Mouse (Mus musculus): ENCODE measurements at regions not wholly inside any gene's neighbourhood (a gene's known extent, or its start where the extent isn't known, plus 50 kb on each side); places are given as distances from the start of the nearest gene placed in this dataset.

- in situ Hi-C loops (cut with MboI, MseI), result no loop called here
Observed at GRCm38 (mm10) chr2:75442632-75443031, 216.4 kb upstream of the Hnrnpa3 start.

DNA sequence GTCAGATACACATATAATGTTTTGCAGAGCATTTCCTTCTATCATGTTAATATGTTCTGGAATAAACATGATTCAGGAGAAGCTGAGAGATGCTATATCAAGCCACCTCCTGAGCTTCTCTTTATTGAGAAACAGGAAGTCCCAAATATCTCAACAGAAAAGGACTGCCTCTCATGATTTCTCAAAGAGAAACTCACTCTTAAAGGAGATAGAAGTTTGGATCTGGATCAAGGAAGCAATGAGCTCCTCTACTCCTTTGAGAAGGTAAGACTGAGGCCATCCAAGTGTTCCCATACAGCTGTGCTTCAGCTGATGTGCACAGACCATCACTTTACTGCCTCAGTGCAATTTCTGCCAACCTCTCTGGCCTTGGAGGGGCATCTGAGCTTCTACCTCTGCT lies 213.9 kb upstream of the Hnrnpa3 start:
- in situ Hi-C loops (cut with MboI, MseI), result no loop called here

DNA sequence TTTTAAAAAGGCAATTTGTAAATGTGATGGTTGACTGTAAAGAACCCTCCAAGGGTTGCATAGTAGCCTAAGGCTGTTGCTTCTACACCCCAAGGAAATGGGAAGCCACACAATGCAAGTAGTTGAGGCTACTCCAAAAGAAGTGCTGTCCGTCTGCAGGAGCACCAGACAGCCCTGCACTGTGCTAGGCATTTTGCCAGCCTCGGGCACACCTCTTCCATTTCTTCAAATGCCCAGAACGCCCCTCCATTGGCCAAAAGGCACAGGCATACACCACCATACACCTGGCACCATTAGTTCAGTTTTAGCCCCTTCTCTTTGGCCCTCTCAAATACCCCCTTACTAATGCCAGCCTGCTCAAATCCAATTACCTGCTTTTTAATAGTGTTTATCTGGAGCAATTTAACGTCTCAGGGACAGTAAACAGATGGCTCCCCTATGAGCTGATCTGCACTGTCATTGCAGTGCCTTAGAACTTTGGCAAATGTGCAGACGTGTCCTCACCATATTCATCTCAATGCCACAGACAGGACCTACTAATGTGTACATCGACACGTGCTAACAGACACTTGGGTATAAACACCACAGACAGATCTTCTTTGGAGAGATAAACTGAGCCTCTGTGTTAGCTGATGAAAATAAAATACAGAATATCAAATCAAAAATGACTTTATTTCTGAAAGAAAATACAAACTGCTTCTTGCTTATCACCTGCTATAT lies 211.9 kb upstream of the Hnrnpa3 start:
- in situ Hi-C loops (cut with MboI, MseI), result no loop called here

DNA sequence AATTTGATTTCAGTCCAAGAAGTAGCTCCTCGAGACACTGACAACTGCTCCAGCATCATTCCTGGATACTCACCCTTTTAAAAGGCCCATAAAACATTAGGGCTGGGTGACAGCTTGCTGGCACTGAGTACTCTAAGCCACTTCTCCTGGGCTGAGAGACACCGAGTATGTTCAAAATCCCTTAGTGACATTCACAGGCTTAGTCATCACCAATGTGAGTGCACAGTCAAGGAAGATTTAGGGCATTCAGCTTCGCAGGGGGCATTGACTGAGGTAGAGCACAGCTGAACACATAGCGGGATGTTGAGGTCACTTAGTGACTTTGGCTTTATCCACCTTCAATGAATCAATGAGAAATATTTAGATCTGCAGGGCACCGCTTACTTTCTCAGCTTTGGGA lies 210.8 kb upstream of the Hnrnpa3 start:
- in situ Hi-C loops (cut with MboI, MseI), result no loop called here

DNA sequence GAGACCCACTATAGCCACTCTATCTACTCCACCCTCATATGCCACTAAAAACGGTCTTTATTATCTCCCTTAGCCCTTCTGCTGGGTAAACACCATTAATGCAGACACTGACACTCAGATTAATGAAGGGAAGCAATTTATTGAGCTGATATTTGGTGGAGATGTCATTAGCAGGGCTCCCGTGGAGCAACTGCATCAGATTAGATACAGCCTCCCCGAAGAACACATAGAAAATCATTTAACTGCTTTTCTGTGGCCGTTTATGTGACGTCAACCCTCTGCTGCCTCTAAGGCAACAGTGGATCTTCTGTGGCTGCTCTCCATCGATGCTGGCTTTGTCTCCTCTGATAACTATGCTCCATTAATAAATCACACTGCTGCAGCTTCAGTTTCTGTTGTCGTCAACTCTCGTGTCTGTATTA lies 207.2 kb upstream of the Hnrnpa3 start:
- in situ Hi-C loops (cut with MboI, MseI), result no loop called here

DNA sequence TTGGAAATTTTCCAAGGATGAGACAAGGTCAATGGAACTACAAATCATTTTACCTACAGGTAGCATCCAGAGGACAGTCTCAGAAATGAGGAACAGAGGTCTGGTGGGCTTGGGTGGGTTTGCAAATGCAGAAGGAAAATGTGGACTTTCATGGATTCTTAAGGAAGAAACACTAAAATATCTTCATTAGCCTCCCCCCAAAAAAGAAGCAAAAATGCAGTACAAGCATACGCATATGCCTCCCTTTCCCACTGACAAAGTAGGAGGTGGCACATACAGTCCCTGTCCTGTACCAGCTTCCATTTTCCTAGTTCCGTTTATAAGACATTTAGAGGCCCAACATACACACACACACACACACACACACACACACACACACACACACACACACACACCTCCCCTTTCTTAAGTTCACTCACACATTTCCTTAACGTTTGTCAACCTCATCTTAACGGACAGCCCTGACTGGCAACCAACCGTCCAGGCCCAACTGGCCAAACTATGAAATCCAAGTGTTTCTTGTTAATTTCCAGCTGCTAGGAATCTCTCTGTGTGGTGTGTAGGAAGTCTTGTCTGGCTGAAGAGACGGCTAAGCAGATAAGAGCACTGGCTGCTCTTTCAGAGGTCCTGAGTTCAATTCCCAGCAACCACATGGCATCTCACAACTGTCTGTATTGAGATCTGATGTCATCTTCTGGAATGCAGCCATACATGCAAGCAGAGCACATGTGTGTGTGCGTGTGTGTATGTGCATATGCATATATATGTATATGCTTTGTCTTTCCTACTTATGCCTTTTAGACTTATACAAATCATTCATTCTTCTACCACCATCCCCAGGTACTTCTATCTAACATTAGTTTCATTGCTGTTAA lies 206.6 kb upstream of the Hnrnpa3 start:
- in situ Hi-C loops (cut with MboI, MseI), result no loop called here

DNA sequence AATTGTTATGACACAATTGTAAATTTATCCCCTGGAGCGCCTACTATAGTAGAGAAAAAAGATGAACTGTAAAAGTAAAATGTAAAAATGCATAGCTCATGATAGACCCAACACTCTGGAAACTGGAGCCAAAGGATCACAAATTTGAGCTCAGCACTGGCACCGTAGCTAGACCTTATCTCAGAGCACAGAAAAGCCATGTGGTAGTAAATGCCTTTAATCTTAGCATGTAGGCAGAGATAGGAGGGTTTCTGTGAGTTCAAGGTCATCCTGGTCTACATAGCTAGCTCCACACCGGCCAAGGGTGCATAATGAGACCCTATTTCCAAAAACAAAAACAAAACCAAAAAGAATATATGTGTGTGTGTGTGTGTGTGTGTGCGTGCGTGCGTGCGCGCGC lies 203.6 kb upstream of the Hnrnpa3 start:
- in situ Hi-C loops (cut with MboI, MseI), result no loop called here

DNA sequence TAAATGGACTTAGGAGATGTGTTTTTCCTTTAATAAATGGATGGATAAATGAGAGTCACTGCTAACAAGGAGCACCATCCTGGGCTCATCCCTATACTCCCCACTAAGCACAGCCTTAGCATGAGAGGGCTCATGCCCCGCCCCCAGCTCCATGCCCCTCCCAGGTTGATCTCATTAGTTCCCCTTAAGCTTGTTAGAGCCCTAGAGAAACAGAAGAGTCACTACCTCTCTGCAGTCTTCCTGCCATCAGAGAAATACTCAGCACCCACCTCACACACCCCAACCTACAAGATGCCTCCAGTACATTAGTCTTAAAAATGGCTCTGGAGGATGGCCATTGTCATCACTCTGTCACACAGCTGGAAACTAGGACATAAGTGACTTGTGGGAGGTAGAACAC lies 202.8 kb upstream of the Hnrnpa3 start:
- in situ Hi-C loops (cut with MboI, MseI), result no loop called here

DNA sequence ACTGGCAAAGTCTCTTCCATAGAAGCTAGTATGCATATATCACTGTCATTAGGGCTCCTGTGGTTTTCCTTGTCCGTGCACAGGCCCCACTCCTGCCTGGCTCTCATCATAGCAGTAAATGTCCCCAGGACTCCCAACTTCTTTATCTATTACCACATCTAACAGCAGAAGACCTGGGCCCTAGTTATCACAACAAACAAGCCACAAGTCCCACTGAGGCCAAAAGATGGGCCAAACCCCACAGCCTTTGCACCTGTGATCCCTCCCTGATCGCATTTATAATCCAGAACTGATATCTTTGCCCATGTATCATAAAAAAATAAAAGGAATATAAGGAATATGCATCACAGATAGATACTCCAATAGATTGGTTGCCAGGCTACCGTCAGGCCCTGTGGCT lies 201.6 kb upstream of the Hnrnpa3 start:
- in situ Hi-C loops (cut with MboI, MseI), result no loop called here

DNA sequence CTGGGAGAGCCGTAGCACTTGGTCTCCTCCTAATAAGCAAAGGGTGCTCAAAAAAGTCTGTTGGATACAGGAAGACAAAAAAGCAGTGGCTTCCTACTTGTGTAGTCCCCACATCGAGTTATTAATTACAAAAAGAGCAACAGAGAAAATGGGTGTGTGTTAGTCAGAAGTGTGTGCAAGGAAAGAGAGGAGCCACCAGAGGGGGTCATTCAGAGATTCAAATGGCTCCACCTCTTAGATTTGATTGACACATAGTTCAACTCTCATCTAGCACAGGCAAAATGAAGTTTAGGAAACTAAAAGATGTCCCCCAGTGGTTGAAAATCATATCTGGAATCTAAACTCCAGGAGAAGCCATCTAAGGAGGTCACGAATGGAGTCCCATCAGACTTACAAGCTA lies 200.2 kb upstream of the Hnrnpa3 start:
- in situ Hi-C loops (cut with MboI, MseI), result no loop called here

- in situ Hi-C loops (cut with MboI, MseI), result no loop called here
Observed at GRCm38 (mm10) chr2:75460419-75460818, 198.6 kb upstream of the Hnrnpa3 start.

DNA sequence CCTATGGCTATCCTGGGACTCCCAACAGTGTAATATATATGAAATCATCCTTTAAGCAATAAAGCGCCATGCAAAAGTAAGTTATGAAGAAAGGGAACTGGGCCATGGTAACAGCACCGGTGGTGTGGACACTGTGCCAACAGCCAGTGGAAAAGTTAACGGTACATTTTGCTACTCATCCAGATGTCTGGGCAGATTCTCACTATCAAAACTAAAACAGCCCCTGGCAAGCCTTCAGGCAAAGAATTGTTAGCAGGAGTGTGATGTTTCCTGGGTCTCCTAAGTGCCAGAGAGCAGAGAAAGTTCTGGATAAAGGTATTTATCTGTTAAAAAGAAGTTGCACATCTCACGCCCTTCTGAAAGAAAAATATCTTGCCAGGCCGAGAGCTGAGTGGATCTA lies 198.0 kb upstream of the Hnrnpa3 start:
- in situ Hi-C loops (cut with MboI, MseI), result no loop called here

DNA sequence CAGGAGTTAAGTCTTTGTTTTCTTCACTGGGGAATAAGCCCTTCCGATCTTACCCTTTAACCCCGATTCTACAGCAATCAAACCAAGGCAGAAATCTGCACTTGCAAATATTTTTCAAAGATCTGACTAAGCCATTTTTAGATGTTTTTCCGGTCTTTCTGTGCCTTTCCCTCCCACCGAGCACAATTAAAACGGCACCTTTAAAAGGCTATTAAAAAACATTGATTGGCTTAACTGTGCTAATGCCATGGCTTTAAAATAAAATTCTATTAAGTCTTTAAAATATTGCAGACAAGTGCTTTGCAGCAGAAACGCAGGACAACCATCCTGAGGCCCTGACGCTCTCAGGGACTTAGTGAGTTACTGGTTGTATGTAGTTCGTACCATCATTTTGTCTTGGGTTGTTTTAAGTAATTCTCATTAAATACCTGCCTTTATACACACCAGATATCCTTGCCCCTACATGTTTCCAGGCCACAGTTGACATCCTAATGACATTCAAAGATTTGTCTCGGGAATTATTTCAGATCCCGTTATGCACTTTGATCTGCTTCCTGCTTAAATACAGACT lies 197.6 kb upstream of the Hnrnpa3 start:
- in situ Hi-C loops (cut with MboI, MseI), result no loop called here

DNA sequence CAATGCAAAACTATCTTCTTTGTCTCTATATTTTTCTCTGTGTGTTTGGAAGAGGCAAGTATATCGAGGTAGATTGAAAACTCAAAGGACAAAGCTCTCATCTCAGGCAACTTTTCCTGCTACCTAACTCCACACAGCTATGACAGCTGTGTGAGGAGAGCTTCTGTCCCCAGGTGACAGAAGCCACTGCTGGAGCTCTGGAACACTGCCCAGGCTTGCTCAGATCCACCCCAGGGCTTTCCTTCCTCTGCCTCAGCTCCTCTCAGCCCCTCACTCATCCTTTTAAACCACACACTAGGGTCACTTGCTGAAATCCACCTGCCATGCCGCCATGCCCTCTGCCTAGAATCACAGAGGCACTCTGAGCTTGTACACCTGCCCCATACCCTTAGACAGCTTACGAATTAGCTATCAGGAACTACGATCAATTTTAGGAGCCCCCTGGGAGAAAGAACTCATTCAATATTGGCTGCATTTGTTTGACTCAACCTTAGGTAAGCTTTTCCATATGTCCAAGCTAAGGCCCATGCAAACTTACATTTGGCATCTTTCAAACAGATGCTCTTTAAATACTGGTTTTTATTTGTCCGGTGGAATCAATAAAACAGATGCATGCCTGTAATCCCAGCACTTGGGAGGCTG lies 196.9 kb upstream of the Hnrnpa3 start:
- in situ Hi-C loops (cut with MboI, MseI), result no loop called here

DNA sequence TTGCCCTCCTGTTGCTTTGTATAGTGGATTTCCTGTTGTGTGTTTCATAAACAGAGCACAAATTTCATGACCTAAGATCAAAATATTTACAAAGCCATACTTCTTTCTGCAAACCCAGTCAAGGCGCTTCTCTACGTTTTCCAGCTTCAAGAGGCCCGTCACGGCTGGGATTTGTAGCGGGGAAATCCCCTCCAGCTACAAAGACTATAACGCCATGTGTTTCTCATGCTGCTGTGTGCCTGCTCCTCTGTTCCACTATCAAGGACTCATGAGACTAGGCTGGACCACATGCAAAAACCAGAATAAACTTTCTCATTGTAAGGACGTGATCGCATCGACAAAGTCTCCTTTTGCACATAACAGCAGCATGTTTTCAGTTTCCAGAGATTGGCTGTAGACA lies 196.0 kb upstream of the Hnrnpa3 start:
- in situ Hi-C loops (cut with MboI, MseI), result no loop called here

- in situ Hi-C loops (cut with MboI, MseI), result no loop called here
Observed at GRCm38 (mm10) chr2:75464429-75464828, 194.6 kb upstream of the Hnrnpa3 start.

DNA sequence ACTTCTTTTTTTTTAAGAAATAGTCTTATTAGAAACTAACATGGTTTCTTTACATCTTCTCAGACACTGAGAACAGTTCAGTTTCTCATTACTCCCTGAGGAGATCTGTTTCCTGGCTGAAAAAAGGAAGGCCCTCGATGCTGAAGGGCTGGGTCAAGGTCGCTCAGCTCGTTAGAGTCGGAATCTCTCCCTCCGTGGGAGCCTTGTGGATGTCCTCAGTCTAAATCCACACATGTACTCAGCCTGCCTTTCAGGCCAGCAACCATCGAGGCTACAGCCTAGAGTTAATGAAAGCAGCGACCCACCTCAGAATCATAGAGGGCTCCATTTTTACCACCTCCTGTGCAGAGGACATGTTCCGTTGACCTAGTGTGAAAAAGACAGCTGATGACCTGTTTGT lies 190.2 kb upstream of the Hnrnpa3 start:
- in situ Hi-C loops (cut with MboI, MseI), result loop anchor here (5.0 kb wide), 1 partner anchor 103 kb away; no protein-coding TSS in a partner anchor

GRCm38 (mm10) chr2:75469958-75470687 lies 188.9 kb upstream of the Hnrnpa3 start:
- in situ Hi-C loops (cut with MboI, MseI), result loop anchor here (5.0 kb wide), 1 partner anchor 102 kb away; no protein-coding TSS in a partner anchor

DNA sequence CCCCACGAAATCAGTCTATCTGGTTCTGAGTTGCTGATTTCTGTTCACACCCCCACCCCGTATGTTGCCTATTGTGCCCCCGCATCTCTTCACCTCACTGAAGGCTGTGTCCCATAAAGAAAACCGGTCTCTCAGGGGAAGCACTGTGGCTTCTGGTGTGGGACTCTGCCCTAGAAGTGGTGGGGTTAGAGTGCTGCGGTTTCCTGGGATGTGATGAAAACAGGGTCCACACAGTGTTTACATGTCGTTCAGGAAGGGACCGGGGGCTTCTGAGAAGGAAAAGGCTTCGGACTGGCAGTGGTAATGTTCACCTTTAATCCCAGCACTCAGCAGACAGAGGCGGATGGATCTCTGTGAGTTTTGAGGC lies 188.4 kb upstream of the Hnrnpa3 start:
- in situ Hi-C loops (cut with MboI, MseI), result no loop called here

GRCm38 (mm10) chr2:75472489-75472888 lies 186.6 kb upstream of the Hnrnpa3 start:
- in situ Hi-C loops (cut with MboI, MseI), result no loop called here

DNA sequence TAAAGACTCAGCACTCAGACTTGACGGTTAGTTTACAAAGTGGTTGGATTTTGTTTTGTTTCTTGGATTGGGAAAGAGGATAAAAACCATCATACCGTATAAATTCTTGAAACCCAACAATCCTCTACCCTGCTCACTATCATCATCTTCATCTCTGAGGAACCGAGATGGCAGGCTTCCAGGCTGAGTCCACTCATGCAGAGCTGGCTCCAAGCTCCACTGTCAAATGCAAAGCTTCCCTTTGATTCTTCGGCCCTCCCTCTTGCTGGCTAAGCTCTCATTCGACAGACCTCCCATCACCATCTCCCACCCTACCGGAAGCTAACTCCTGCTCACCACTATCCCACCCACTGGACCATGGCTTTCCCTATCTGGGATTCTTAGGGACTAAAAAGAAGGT lies 184.6 kb upstream of the Hnrnpa3 start:
- in situ Hi-C loops (cut with MboI, MseI), result no loop called here

- in situ Hi-C loops (cut with MboI, MseI), result no loop called here
Observed at GRCm38 (mm10) chr2:75476350-75476749, 182.7 kb upstream of the Hnrnpa3 start.

All from T-helper 1 cell (primary cell).